Mouse (Mus musculus) gastrocnemius, postnatal 36 days (tissue): Measurements from ENCODE around the gene Spry1. TPM values are rescaled to one million over a fixed set of nuclear protein-coding genes. Genes with fewer than 3 reads are reported as not detected.
"Not testable (repeated sequence)": the region's sequence is repeated elsewhere in the genome, so short reads cannot be mapped to it uniquely, and the experiment has no call there.

ENCODE experiments used
- DNase-seq, 2 experiments: peaks; one replicate each; pipeline ENCODE4 v3.0.0; 2022
- intact Hi-C: fragments of 180-260 bp; cut with DNase I; formaldehyde crosslinking; loops from one replicate; pipeline ENCODE4 v1.15.1; 2025
- long read RNA-seq, 2 experiments: library from polyadenylated mRNA; stranded (forward); transcript quantifications; one replicate each; pipeline ENCODE4 v2.0.0; 2021
- total RNA-seq, 2 experiments: library from RNA; stranded (reverse); gene quantifications; 2 replicates each; pipeline ENCODE4 v1.2.3; 2021

The Spry1 gene
- total RNA-seq, result 10 to 100 TPM; 17.2 to 20.1 TPM
- long read RNA-seq, experiment 1, transcript Spry1-201 (3 exons, 2,481 nt), result major isoform, 7 of 17 reads
- long read RNA-seq, experiment 1, transcript Spry1-203 (3 exons, 2,451 nt), result major isoform, 7 of 17 reads
- long read RNA-seq, experiment 1, partial matches to known transcripts, result 3 of 17 reads
- long read RNA-seq, experiment 1, other reads (novel, unspliced or antisense), result 0 of 17 reads
- long read RNA-seq, experiment 2, transcript Spry1-201 (3 exons, 2,481 nt), result minor isoform, 11 of 38 reads
- long read RNA-seq, experiment 2, transcript Spry1-203 (3 exons, 2,451 nt), result major isoform, 17 of 38 reads
- long read RNA-seq, experiment 2, partial matches to known transcripts, result 0 of 38 reads
- long read RNA-seq, experiment 2, other reads (novel, unspliced or antisense), result 9 of 38 reads

DNA sequence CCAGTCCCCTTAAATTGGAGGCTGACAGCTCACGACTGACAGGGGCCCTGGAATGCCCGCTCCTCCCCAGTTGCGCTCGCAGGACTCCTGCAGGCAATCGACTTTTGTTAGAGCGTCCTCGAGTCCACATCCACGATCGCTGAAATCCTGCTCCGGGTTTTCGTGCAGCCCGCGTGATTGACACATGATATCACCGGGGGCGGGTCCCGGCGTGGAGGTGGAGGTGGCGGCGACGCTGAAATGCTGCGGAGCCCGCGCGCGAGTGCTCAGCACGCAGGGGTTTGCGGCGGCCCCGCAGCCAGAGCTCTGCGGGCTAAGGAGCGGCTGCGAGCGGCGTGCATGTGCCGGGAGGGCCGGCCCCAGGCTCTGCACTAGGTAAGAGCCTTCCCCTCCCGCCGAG lies at the start of gene Spry1:
Gene Spry1 (plus strand): TSS at position 258 of the 400 bp plus-strand sequence.
- DNase-seq, result peak; percentile 95 to 100
- intact Hi-C loops, result loop anchor here (2.0 to 10.0 kb wide), 6 partner anchors 118 to 563 kb away; no protein-coding TSS in a partner anchor

DNA sequence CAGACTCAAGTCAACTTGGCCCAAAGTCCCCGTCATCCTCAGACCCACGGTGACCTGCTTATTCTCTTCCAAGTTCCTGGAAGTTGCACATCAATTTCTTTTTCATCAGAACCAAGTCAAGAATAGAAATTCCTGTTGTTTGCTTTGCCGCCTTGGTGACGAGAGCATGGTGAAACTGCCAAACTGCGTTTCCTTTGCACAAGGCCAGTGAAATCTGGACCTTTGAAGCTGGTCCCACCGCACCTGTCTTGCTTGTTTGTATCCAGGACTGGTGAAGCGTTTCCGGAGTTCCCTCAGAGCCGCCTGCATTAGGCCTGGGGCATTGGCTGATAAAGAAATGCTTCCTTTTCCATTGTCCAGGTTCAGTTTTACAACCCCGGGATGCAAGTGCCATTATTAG lies 44.0 kb upstream of the Spry1 start:
- intact Hi-C loops, result no loop called here
- DNase-seq, result no peak

DNA sequence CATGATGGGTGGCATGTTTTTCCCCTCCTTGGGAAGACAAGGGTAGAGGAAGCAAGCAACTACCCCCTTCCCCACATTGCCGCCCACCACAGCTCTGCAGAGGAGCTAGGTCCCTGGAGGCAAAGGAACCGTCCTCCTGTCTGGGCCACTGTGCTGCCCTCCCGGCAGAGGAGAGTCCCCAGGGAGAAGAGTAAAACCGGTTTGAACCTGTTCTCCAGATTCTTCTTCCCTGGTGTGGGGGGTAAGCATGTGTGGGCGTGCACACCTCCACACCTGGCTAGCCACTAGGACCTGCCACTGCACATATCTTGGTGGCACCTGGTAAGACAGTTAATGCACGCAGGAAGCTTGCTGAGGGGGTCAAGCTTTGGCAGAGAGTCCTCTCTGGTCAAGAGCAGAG lies 43.2 kb upstream of the Spry1 start:
- intact Hi-C loops, result no loop called here
- no peak for DNase-seq

DNA sequence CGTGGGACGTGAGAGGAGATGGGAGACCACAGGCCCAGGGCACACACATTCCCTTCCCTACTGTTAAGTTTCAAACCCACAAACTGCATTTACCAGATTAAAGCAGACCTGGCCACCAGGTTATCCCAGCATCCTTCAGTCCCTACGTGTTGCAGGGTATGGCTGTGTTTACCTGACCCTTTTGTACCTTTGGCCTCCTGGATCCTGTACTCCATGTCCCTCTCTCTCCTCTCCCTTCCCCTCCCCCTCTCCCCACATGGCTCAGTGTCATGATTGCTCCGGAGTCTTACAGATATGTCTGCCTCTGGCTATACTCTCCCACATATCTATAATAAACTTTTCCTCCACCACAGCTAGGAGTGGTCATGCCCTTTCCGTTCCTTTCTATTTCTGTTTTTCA lies 42.5 kb upstream of the Spry1 start:
- no peak for DNase-seq
- intact Hi-C loops, result no loop called here

DNA sequence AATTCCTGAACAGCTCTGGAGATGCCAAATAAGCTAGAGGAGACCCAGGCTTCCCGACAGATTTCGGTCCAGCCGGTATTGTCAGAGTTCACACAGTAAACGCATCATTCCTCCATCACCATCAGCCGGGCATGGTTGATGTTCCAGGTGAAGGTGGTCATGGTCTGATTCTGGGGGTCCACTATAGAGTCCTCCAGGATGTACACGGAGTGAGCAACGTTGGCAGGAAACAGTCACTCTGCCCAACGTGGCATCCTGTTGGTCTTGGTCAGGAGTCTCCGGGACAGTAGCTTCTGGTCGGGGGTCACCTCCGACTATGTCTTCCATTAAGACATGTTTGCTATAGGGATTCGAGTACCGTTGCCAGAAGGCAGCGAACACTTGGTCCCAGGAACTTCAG lies 40.1 kb upstream of the Spry1 start:
- intact Hi-C loops, DNase-seq: not testable (repeated sequence)

DNA sequence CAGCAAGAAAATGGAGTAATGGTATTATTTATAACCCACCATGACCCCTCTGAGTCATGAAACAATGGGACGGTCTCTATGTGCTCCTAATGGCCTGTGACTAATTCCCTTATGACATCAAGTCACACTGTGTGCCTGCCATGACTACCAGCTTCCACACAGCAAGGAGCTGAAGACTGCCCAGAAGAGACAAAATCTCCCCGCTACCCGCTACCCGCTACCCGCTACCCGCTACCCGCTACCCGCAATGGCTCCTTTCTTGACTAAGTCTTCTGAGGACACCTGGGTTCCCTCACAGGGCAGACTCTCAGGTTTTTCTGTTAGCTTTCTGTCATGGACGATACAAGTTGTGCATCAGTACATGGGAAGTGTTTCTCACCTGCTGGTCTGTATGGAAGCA lies 37.4 kb upstream of the Spry1 start:
- intact Hi-C loops, result no loop called here
- no peak for DNase-seq

DNA sequence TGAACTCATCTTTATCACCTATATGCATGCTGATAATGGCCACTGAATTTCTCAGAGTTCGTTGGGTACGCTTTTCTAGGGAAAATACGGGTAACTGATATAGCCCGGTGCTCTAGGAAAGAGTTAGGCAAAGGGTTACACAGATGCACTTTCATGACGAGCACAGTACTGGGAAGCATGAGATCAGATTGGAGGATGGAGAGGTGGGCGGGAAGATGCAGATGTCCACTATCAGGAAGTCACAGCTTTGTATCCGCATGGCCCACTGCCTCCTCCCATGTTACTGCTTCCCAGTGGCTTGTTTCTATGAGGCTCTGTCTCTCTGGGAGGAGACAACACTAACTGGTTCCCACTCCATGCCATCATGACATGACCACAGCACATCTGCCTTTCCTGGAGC lies 36.9 kb upstream of the Spry1 start:
- intact Hi-C loops, result no loop called here
- DNase-seq, result no peak

DNA sequence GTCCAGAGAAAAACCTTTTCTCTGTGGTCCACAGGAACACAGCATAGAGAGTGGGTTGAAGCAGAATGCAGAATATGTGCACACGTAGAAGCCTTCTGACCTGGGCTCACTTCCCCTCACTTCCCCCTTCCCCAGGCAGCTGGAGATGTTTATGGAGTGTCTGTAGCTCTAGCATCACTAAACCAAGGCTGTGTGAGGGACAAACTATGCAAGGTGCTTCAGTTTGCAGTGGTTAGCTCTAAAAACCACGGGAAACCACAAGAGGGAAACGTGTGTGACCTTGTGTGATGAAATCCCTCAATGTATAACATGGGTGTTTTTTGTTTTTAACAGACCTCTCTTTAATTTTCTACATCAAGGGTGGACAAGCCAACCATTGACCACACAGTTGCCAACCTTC lies 36.2 kb upstream of the Spry1 start:
- intact Hi-C loops, result no loop called here
- DNase-seq, result no peak

DNA sequence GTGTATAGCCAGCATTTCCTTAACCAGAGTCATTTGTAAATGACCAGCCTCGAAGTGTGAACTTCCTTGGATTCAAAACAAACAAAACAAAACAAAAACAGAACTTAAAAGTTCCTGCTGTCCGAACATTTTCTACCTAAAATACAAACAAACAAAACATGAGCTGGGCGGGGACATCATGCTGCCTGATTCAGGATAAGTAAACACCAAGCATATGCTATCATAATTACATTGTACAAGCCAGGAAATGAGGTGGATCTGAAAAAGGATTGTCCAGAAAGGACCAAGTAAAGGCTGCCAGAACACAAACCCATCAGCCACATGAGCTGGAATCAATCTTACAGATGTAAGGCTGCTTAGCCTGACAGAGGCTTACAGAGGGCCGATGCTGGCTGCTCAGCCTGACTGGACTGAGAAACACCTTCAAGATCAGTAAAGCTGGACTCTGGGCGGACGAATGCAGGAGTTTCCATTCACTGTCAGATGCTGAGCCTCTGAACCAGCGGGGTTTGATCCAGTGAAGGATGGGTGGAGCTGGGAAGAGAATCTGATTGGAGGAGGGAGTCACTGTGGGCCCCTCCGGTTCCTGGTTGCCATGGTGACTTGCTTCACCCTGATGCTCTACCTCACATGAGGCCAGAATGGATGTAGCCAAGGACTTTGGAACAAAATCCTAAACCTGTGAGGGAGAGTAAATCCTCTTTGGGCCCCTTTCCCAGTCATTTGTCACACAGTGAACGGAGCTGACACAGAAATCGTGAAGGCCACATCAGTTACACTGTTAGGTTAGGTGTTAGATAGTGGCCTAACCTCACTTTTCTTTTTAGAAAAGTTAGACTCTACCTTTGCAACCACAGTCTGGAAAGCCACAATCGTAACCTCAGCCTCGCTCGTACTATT lies 34.5 kb upstream of the Spry1 start:
- DNase-seq, result no peak
- intact Hi-C loops, result no loop called here

DNA sequence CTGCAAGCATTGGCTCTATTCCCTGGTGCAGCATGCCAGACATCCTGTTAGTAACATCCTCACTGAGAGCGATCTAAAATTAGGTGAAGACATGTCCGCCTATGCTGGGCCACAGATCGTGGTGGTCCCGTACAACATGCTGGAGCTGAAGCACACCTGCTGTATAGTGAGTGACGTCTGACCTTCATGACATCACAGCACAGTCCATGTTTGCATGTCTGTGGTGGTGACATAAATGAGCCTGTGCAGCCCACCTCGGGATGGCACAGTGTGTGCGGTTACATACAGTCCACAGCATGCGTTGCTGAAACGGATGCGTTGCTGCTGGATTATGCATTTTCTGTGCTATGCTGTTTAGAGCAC lies 33.9 kb upstream of the Spry1 start:
- DNase-seq, result no peak
- intact Hi-C loops, result no loop called here

DNA sequence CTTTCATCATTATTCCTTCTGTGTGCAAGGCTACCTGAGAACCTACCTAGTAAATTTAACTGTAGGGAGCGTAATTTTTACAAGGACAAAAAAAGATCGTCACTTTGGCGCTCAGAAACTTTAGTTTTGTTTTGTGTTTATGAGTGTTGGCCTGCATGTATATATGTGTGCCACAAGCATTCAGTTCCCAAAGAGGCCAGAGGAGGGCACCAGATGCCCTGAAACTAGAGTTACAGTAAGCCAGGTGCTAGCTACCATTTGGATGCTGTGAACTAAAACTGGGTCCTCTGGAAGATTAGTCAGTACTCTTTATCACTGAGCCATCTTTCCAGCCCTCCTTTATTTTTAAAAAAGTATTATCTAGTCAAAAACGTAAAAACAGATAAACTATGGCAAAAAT lies 30.8 kb upstream of the Spry1 start:
- intact Hi-C loops, result no loop called here
- peak in 1 of 2 experiments; percentile 5 for DNase-seq

DNA sequence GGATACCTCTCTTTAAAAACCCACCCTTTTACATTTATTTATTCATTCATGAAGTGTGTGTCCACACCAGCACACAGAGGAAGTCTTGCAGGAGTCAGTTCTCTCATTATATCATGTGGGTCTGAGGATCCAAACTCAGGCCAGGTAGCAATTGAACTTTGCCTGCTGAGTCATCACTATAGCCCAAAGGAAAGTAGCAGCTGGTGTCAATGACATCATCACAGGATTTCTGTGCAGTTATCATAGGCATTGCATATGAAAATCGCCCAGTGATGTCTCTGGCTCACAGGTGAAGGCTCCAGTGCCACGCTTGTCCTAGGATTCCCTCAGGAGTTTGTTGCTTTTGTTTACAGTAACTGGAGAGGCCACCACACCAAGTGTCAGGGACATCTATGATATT lies 29.1 kb upstream of the Spry1 start:
- no peak for DNase-seq
- intact Hi-C loops, result no loop called here

DNA sequence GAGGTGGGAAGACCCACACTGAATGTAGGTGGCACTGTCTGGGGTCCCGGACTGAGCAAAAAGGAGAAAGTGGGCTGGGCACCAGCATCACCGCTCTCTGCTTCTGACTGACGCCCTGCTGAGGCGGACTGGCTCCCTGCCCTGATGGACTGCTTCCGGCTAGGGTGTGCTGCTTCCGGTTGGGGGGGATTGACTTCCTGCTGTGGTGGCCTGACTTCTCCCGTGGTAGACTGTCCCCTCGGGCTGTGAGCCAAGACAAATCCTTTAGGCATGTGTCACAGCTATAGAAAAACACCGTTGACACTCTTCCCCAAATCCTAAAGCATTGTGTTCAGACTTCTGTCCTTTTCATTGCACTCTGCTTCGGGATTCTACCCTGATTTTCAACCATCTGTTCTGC lies 26.0 kb upstream of the Spry1 start:
- no peak for DNase-seq
- intact Hi-C loops, result no loop called here

DNA sequence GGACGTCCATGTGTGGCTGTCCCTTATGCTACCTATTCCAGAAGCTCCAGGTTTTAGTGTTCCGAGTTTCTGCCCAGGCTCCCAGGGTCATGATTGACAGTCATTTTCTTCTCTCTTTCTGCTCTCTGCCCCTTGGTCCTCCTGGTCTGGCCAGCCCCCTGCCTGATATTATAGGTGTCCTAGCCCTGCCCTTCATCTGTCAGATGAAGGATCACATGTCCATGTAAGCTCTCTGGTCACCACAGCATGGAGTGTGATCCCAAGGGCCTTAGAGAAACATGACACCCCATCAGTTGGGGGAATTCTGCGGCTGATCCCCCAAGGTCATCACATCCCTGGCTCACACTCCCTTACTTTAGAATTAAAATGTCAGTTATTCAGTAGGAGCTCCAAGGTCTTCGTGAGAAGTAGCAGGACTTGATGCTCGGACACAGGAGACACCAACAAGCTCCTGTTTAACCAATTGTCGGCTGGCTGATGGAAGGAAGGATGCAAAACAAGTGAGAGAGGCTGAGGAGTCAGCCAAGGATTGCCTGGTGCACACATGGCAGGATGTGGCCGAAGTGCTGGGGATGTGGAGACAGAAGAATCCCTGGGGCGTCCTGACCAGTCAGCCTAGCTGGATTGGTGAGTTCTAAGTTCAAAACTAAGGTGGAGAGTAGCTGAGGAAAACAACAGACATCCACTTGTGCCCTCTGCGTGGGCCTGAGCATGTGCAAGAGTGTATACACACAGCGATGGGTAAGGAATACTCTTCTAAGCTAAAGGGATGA lies 24.7 kb upstream of the Spry1 start:
- DNase-seq, result no peak
- intact Hi-C loops, result no loop called here

DNA sequence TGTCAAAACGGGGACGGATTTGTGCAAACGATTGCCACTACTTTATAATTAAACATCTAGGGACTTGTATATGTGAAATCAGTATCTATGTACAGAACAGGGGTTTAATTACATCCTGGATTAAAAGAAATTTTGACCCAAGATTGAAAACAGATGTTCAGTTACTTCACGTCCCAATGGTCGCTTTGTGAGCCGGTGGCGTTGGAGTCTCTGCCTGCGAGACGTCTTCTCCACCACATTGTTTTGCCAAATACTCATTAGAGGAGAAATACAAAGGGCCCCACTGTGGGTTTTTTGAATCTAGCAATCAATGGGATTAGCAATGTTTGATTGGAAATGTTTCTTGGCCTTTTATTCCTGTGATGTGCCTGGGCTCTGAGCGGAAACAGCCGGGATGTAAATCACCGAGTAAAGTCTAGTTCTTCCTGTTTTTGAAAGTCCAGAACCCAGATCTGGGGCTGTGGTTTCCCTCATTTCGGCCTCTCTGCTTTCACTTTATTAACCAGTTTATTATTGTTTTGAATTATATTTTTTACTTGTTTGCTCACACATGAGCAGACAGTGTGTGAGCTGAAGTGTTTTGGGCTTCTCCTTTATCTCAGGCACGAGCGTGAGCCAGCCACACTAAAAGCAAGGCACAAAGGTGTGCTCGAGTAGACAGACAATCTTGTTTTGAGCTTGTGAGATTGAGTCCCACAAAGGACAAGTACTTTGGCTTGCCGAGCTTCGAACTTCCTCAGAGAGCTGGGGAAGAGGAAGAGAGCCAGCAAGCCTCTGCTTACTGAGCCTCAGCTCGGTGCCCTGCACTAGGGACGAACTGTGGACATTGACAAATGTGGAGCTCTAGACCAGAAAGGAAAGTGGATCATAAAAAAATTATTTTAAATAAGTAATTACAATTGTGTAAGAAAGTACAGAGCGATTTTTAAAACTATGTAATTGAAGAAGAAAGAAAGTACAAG lies 22.9 kb upstream of the Spry1 start:
- no peak for DNase-seq
- intact Hi-C loops, result no loop called here

DNA sequence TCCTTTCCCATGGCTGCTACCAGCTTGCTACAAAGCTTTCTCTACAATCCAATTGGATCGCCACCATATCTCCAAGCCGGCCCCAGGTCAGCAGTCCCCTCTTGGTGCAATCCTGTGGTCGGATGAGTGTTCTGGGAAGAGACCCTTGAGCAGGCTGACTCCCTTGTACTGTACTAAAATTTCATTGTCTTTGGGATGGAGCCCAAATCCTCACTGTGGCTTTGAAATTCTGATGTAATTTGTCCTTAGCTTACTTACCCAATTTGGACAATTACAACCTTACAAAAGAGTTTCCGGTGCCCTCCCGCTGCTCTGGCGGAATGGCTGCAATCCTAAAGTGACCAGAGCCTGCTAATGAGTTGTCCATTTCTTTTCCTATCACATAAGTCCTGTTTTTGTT lies 7.5 kb upstream of the Spry1 start:
- DNase-seq, result no peak
- intact Hi-C loops, result loop anchor here (10.0 kb wide), 1 partner anchor 483 kb away; no protein-coding TSS in a partner anchor

DNA sequence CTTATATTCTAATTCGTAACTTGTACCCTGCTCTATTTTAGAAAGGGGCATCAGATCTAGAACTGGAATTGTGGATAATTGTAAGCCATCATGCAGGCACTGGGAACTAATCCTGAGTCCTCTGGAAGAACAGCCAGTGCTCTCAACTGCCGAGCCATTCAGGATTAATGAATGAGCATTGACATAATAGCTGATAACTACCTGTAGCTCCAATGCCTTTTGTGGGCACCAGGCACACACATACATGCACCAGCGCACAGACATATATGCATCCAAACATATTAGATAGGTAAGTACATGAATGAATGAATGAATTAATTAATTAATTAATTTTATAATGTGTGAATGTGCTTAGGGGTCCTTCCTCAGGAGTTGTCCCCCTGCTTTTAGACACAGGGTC lies 7.0 kb upstream of the Spry1 start:
- DNase-seq, result no peak
- intact Hi-C loops, result loop anchor here (10.0 kb wide), 1 partner anchor 482 kb away; no protein-coding TSS in a partner anchor

DNA sequence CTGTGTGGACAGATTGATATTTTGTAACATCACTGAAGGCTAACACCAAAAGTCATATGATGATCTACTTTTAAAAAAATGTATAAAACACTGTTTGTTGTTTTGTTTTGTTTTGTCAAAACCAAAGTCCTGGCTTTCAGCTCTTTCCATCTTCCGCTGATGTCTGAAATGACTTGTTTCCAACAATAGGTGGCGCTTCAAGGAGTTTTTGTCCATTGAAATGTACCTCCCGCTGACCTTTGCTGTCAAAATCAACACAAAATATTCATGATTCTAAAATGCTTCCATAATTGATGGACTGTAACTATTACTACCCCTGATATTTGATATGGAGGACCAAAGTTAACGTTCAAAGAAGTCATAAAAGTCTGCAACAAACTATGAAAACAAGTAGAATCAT lies 5.1 kb upstream of the Spry1 start:
- intact Hi-C loops, result loop anchor here (5.0 to 10.0 kb wide), 2 partner anchors 480 to 568 kb away; no protein-coding TSS in a partner anchor
- DNase-seq, result no peak

DNA sequence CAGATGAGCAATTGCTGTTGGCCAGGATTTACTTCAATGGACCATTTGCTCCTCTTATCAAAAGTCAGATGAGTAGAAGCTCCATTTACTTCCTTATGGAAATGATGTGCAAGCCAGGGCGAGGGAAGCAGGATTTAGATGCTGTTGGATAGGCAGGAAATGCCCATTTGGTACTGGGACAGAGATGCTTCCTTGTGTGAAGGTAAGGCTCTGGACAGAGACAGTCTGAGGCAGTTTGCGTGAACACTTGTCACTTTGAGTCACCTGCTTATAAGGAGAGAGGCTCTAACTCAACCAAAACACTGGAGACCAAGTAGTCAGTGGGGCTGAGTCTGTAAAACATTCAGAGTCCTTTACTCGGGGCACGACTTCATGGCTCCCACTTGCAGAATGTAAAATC lies 2.8 kb upstream of the Spry1 start:
- intact Hi-C loops, result loop anchor here (5.0 to 10.0 kb wide), 2 partner anchors 478 to 565 kb away; no protein-coding TSS in a partner anchor
- DNase-seq, result no peak
